Mouse (Mus musculus) kidney, postnatal 36 days (tissue): Measurements from ENCODE around the gene Cabcoco1.

Experiments
- DNase-seq, 2 experiments: peaks; one replicate each; pipeline ENCODE4 v3.0.0; 2021 to 2022; ENCODE audit warnings: mixed read lengths in 2 of 2

The Cabcoco1 gene

DNA sequence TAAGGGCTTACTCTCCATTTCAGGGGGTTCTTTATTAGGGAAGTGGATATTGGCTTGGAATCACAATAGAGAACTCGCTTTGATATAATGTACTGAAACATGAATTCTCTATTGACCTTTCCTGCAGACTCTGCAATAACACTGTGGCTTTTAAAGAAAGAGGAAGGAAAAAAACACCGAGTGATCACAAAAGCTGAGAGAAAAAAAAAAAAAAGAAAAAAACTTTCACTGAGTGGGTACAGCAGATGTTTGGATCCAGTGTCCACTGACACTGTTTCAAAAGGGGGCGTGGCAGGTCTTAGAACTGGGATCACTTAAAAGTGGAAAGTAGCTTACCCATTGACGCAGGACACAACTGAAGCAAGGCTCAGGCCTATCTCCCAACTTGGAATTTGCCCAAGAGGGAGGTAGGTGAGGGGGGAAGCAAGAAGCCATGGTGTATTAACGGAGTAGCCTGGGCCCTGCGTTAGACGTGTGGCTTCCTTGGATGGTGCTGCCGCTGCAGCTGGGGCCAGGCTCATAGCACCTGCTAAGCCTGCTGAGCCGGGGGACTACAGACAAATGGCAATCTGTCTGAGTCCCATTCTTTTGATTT, 107.6 kb downstream of the Cabcoco1 start:
- no peak for DNase-seq

DNA sequence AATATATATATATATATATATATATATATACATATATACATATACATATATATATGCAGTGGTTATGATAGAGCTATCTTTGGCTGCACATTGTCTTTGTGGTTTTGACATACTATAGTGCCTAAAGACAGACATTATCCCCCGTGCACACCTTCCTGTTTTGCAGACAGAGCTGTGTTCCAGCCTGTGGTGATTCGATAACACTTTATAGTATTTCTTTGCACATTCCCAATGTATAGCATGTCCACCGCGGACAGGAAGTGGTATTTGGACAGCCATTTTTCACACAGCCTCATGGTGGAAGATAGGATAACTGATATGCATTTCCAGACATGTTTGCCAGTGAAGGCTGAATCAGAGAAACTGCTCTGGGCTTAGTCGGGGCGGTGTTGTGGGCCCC, 110.3 kb downstream of the Cabcoco1 start:
- no peak for DNase-seq

DNA sequence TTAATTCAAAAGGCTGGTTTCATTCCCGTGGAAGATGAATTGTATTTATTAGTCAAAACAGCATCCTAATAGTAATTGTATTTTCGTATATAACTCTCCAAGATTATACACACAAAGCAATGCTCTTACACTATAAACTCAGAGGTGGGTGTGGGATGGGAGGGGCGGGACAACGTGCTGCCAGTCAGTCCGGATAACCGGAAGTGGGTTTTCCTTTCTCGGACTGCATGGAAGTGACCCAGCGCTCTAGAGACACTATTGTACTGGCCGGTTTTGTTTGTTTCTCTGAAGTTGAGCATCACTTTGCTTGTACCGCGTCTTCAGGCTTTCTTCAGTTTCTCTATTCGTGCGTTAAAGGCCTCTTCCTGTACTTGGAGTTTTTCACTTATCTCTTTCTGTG, 110.8 kb downstream of the Cabcoco1 start:
- DNase-seq = no peak

DNA sequence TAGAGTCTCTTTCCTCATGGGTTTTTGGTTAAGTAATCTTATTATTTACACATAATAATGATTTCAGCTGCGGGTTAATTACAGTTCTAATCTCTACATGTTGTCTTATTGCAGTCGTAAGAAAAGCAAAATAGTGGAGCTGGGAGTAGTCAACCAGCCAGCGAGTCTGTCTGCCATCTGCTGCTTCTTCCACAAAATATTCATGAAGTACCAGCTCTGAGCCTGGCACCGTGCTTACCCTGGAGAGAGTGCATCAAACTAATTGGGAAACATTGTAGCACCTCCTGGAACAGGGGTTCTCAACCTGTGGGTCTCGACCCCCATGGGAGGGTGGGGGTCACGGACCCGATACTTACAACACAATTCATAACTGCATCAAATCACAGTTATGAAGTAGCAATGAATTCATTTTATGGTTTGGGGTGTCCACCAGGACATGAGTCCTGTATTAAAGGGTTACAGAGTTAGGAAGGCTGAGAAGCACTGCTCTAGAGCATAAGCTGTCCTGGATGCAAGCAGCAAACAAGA, 121.2 kb downstream of the Cabcoco1 start:
- DNase-seq = no peak

DNA sequence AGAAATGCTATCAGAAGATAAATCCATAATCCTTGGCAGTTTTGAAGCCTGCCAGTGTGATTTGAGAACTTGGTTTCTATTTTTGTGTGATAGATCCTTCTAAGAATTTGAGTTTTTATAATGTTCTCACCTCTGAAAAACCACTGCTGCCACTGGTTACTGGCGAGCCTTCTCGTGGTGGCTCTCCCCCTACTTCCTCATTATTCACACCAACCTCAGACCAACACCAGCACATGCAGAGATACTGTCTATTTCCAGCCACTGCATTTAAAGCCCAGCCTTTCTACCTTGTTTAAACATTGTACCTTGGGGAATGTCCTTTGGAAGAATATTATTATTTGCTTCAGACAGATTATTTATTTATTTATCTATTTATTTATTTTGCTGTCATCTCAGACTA, 121.8 kb downstream of the Cabcoco1 start:
- DNase-seq = no peak

DNA sequence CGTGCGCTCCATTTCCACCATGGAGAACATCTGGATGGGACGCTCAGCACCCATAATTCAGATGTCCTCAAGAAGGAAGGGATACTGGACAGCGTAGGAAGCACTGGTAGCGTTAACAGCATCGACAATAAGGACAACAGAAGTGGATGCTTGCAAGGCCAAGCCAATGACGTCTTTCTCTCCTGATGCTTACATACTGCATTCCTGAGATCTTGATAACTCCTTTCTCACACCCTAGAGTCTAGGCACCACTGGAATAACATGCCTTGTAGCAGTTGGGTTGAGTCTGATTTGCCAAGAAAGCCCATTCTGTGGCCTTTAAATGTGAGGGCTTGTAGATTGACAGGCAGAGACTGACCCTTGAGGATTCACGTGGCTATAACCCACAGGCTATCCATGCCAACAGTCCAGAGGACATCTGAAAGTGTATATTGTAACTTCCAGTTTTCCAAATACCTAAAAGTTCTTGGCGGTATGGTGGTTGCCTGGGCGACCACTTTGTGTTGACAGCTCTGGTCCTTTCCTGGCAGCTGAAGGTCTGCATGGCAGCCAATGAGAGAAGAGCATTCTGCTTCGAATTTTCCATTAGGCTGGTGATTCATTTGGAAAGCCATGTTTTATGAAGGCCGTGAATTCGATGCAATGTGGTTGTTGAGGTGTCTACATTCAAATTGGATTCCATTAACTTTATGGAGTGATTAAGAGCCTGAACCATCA, 124.5 kb downstream of the Cabcoco1 start:
- DNase-seq = no peak

DNA sequence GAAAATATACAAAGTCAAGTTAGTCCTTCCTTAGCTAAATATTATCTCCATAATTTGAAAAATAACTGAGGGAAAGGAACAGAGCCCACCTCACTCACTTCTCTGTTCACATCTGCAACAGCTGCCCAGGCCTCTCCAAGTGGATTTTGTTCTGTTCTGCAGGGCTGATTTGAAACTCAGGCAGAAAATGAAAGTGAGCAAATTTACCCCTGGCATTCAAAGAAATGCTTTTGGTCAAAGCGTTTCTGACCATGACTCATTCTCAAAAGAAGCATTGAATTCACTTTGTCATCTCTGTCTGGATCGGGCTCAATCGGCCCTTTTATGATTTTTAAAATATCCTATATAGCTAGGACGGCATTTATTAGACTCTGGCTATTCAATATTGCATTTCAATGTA, 135.8 kb downstream of the Cabcoco1 start:
- no peak for DNase-seq

DNA sequence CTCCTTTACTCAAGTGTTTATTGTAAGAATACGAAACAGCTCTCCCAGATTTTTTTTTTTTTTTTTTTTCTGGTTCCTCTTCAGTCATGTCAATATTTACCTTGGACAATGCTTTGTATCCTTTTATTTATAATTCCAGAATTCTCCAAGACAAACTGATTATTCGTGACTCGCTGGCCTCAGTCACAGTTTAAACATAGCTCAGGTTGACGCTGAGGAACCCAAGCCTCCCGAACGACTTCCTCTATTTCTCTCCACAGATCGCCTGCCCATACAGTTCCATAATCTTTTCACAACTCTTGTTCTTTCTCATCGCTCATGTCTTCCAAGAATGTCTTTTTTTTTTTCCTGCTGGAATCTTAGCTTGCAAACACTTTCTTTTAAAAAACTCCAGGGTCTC, 144.9 kb downstream of the Cabcoco1 start:
- no peak for DNase-seq

DNA sequence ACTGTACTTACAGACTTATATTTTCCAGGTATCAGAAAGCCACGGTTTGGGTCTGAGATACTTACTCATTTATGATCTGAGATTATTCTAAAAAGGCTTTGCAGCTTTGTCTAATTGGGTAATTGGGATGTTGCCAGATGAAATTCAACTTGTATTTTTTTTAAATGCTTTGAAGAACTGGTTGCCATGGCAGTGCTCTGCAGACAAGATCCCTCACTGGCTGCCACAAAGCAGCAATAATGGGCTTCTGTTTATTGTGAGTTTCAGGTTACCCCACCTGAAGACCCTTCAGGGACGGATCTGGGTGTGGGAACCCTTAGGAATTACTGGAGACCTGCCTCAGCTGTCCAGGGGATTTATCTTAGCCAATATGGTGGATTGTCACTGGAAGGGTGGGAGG, 145.6 kb downstream of the Cabcoco1 start:
- DNase-seq = no peak

DNA sequence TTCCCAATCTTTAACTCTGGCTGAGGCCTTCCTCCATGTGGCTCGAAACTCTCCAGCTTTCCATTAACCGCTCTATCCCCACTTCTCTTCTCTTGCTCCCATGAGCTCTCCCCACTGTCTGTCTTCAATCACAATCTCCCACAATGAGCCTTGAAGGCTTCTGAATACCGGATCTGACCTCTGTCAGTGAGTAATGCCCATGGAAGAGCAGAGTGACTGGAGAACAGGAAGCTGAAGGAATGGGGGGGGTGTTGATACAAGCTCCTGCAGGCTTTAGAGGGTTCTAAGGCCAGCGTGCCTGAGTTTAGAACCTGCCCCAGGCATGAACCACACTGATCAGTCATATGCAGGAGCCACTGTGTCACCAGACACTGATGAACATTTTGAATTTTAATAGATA, 150.1 kb downstream of the Cabcoco1 start:
- no peak for DNase-seq

DNA sequence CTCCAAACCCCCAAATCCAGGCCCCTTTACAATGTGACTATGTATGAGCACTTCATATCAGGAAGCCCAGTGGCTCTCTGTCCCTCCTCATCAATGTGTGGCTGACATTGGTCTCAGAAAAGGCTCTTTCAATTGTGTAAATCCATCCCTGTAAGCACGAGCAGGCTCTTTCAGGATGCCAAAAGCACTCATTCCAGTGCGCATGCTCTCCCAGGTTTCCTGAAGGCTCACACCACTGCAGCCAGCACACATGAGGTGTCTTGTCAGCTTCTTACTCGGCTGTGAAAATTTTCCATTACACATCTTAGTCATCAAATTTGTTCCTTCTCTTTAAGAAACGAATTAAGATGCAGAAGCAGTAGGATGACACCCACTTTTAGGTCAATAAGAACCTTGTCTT, 152.9 kb downstream of the Cabcoco1 start:
- DNase-seq = no peak

DNA sequence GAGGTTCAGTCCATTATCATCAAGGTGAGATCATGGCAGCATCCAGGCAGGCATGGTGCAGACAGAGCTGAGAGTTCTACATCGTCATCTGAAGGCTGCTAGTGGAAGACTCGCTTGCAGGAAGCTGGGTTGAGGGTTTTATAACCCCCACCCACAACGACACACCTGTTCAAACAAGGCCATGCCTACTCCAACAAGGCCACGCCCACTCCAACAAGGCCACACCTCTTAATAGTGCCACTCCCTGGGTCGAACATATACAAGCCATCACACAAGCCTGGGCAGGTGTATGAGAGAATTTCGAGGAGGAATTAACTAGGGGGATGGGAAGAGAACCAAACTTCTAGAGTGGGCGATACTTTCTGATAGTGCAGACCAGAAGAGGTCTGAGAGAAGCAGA, 153.6 kb downstream of the Cabcoco1 start:
- no peak for DNase-seq
